Mouse (Mus musculus) forebrain, embryonic 12.5 days (tissue): ENCODE measurements at regions not wholly inside any gene's neighbourhood (a gene's known extent, or its start where the extent isn't known, plus 50 kb on each side); places are given as distances from the start of the nearest gene placed in this dataset.

Experiments used
- ATAC-seq: fragments of 200-750 bp; cut with Nextera tagmentation; 2 replicates; pipeline ENCODE4 v1.8.0; 2017; ENCODE audit warnings: moderate TSS enrichment; ENCODE audit not compliant: low FRiP score
- H3K27ac ChIP-seq: fragments of 300-500 bp; sonication (generic); 2 replicates; pipeline ENCODE4 v1.5.1; 2016; ENCODE audit warnings: mild to moderate bottlenecking
- H3K27me3 ChIP-seq: fragments of 300-500 bp; sonication (generic); 2 replicates; pipeline ENCODE4 v1.6.1; 2016; ENCODE audit warnings: mild to moderate bottlenecking
- H3K36me3 ChIP-seq: fragments of 300-500 bp; sonication (generic); replicated peaks from 2 replicates; pipeline ENCODE4 v1.6.1; 2016; ENCODE audit warnings: mild to moderate bottlenecking
- H3K4me1 ChIP-seq: fragments of 300-500 bp; sonication (generic); 2 replicates; pipeline ENCODE4 v1.6.1; 2016
- H3K4me2 ChIP-seq: fragments of 300-500 bp; sonication (generic); 2 replicates; pipeline ENCODE4 v1.6.1; 2016; ENCODE audit warnings: mild to moderate bottlenecking, moderate library complexity
- H3K4me3 ChIP-seq: fragments of 300-500 bp; sonication (generic); replicated peaks from 2 replicates; pipeline ENCODE4 v1.5.1; 2016; ENCODE audit warnings: mild to moderate bottlenecking
- H3K9ac ChIP-seq: fragments of 300-500 bp; sonication (generic); 2 replicates; pipeline ENCODE4 v1.6.1; 2016; ENCODE audit warnings: mild to moderate bottlenecking
- H3K9me3 ChIP-seq: fragments of 300-500 bp; sonication (generic); 2 replicates; pipeline ENCODE4 v1.6.1; 2016
- WGBS: fragments of 180-500 bp; shearing (Covaris S2); methylation state at CpG from one replicate; pipeline ENCODE4 v1.1.7; 2016; 5-methylcytosine and 5-hydroxymethylcytosine counted together

GRCm38 (mm10) chr9:23535872-23536271, 313.0 kb downstream of the Bmper start:
- H3K27ac ChIP-seq = no peak overlapping the region
- H3K36me3 ChIP-seq = no peaks in the 10 kb centered on the region
- no peaks in the 10 kb centered on the region for H3K4me1 ChIP-seq
- H3K9me3 ChIP-seq = no peaks in the 10 kb centered on the region
- H3K27me3 ChIP-seq = no peaks in the 10 kb centered on the region
- no peak overlapping the region for H3K4me3 ChIP-seq
- WGBS = 81% methylated on average over 2 of the region's 2 CpGs
- H3K9ac ChIP-seq = no peak overlapping the region
- H3K4me2 ChIP-seq = no peak overlapping the region
- no peak for ATAC-seq

- Histone ChIP-seq H3K4me1 (no peaks in the 10 kb centered on the region), H3K36me3 (no peaks in the 10 kb centered on the region), H3K4me2 (no peak overlapping the region), H3K27ac (no peak overlapping the region), H3K27me3 (no peaks in the 10 kb centered on the region), H3K4me3 (no peak overlapping the region), H3K9ac (no peak overlapping the region), H3K9me3 (no peaks in the 10 kb centered on the region)
- 74% methylated on average over 5 of the region's 5 CpGs for WGBS
- no peak for ATAC-seq
These were observed 315.2 kb downstream of the Bmper start for GRCm38 (mm10) chr9:23538051-23538450.

DNA sequence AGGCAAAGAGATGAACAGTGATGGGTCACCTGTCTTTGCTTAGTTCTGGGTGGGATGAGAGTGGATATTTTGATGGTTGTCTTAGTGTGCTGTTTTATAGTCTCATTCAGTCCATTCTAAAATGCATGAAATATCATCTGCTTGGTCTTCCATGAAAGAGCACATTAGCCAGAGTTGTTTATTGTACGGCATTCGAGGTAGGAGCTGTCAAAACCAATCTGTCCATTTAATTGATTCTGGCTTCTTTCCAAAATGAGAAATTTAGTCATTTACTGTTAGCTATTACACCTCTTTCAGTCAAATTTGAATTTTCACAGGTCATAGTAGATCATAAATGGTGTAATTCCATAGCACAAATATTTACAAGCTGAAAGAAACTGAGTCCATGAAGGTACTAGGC, 328.8 kb downstream of the Bmper start:
- Histone ChIP-seq H3K27me3 (no peaks in the 10 kb centered on the region), H3K27ac (no peak overlapping the region), H3K9me3 (no peaks in the 10 kb centered on the region), H3K4me1 (no peaks in the 10 kb centered on the region), H3K36me3 (no peaks in the 10 kb centered on the region), H3K4me2 (no peak overlapping the region), H3K4me3 (no peak overlapping the region), H3K9ac (no peak overlapping the region)
- ATAC-seq = no peak
- 77% methylated on average over 2 of the region's 2 CpGs for WGBS

DNA sequence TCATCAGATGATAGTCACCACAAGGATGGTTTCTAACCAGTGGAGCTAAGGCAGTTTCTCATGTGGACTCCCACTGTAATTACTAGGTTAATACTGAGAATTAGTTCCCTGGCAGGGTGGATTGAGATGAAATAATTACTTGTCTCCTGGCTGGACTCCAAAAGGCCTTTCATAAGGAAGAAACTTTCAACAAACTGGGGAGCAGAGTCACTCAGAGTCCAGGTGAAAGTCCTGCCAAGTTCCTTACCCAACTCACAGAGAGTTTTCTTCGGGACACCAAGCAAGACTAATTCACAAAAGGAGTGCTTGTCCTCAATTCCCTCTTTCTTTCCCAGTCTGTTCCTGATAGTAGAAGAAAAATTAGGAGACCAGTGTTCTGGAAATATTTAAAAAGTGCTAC, 330.9 kb downstream of the Bmper start:
- ATAC-seq = no peak
- Histone ChIP-seq H3K4me1 (no peaks in the 10 kb centered on the region), H3K27me3 (no peaks in the 10 kb centered on the region), H3K9ac (no peak overlapping the region), H3K4me3 (no peak overlapping the region), H3K27ac (no peak overlapping the region), H3K9me3 (no peaks in the 10 kb centered on the region), H3K4me2 (no peak overlapping the region), H3K36me3 (no peaks in the 10 kb centered on the region)
- WGBS = 76% methylated on average over 1 of the region's 1 CpGs

DNA sequence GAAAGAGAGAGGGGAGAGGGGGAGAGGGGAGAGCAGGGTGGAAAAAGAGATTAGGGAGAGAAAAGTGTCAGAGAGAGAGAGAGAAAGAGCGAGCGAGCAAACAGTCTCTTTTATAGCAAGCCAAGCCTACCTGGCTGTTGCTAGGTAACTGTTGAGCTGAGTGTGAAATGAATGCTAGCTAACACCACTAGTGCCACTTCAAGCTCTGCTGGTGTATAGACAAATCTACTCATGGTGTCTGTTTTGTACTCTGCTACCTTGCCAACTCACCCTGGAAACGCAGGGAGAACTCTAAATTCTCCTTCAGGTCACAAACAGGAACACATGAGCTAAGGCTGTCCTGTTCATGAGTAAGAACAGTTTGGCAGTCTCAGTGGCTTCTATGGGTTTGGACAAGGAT, 334.7 kb downstream of the Bmper start:
- H3K27ac ChIP-seq = no peak overlapping the region
- no peaks in the 10 kb centered on the region for H3K4me1 ChIP-seq
- no peak overlapping the region for H3K9ac ChIP-seq
- H3K4me2 ChIP-seq = no peak overlapping the region
- no peak for ATAC-seq
- no peak overlapping the region for H3K4me3 ChIP-seq
- H3K36me3 ChIP-seq = no peaks in the 10 kb centered on the region
- no peaks in the 10 kb centered on the region for H3K27me3 ChIP-seq
- WGBS = 77% methylated on average over 3 of the region's 3 CpGs
- no peaks in the 10 kb centered on the region for H3K9me3 ChIP-seq

DNA sequence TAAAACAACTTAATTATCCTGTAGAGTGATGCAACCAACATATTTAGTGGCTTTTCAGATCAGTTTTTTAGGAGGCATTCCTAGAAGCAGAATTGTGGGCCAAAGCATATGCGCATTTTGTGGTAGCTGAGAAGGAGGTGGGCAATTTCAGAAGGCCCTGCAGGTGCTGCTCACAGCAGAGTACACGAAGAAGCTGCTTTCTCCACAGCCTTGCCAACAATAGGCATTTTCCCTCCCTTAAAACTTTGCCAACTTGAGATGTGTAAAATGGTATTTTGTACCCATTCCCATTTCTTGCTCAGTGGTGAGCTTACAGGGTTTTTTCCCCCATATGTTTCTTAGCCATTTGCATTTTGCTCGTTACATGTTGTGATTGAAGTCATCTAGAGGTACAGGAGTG, 339.0 kb downstream of the Bmper start:
- H3K36me3 ChIP-seq = no peaks in the 10 kb centered on the region
- H3K4me3 ChIP-seq = no peak overlapping the region
- ATAC-seq = no peak
- WGBS = 67% methylated on average over 3 of the region's 3 CpGs
- no peak overlapping the region for H3K4me2 ChIP-seq
- no peaks in the 10 kb centered on the region for H3K9me3 ChIP-seq
- no peaks in the 10 kb centered on the region for H3K4me1 ChIP-seq
- no peaks in the 10 kb centered on the region for H3K27me3 ChIP-seq
- H3K9ac ChIP-seq = no peak overlapping the region
- H3K27ac ChIP-seq = no peak overlapping the region

DNA sequence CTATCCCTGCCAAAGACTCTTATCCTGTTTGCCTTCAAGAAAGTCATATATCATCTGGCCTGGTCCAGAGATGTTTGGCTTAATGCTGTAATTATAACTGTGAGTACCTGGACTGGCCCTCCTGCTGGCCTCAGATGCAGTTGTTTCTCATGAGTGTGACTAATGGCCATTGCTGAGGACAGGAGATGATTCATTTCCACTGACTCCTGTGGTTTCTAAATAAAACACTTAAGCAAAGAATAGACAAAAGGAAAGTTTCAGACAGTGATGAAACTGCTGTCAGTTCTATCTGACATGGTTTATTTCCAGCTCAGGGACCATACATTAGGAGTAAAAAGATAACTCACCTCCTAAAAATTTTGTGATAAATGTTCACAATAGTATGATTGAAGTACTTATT, 344.2 kb downstream of the Bmper start:
- Histone ChIP-seq H3K36me3 (no peaks in the 10 kb centered on the region), H3K9me3 (no peaks in the 10 kb centered on the region), H3K4me2 (no peak overlapping the region), H3K4me3 (no peak overlapping the region), H3K9ac (no peak overlapping the region), H3K27ac (no peak overlapping the region), H3K27me3 (no peaks in the 10 kb centered on the region), H3K4me1 (no peaks in the 10 kb centered on the region)
- no peak for ATAC-seq

DNA sequence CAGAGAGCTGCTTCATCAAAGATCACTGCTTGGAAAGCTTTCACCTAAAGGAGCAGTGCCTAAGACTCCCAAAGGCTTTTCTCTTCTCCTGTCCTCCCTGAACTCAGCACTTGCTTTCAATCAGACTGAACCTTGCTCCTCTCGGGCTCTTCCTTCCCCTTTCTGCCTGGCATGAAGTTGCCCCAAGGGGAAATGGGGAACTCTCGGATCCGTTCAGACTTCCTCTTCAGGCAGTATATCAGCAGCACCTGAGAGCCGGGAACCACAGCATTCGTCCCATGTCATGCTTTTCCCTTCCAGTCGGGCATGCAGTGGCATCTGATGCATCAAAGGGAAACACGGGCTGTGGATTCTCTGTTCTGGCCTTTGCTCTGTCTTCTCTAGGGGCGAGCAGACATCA, 347.3 kb downstream of the Bmper start:
- Histone ChIP-seq H3K4me1 (no peaks in the 10 kb centered on the region), H3K9me3 (no peaks in the 10 kb centered on the region), H3K4me2 (no peak overlapping the region), H3K9ac (no peak overlapping the region), H3K4me3 (no peak overlapping the region), H3K36me3 (no peaks in the 10 kb centered on the region), H3K27ac (no peak overlapping the region), H3K27me3 (no peaks in the 10 kb centered on the region)
- no peak for ATAC-seq
- WGBS = 79% methylated on average over 8 of the region's 8 CpGs

GRCm38 (mm10) chr9:23576314-23576713, 353.4 kb downstream of the Bmper start:
- H3K27me3 ChIP-seq = no peaks in the 10 kb centered on the region
- H3K9me3 ChIP-seq = no peaks in the 10 kb centered on the region
- no peak for ATAC-seq
- H3K9ac ChIP-seq = no peak overlapping the region
- H3K27ac ChIP-seq = no peak overlapping the region
- WGBS = 74% methylated on average over 2 of the region's 2 CpGs
- H3K36me3 ChIP-seq = no peaks in the 10 kb centered on the region
- H3K4me1 ChIP-seq = peaks cover 4% of the 10 kb centered on the region; the same call in 1 of the 2 replicates
- H3K4me3 ChIP-seq = no peak overlapping the region
- no peak overlapping the region for H3K4me2 ChIP-seq

GRCm38 (mm10) chr9:23580155-23580554, 357.3 kb downstream of the Bmper start:
- ATAC-seq = no peak
- 75% methylated on average over 6 of the region's 6 CpGs for WGBS
- Histone ChIP-seq H3K9me3 (no peaks in the 10 kb centered on the region), H3K4me1 (peaks cover 4% of the 10 kb centered on the region; the same call in 1 of the 2 replicates), H3K36me3 (no peaks in the 10 kb centered on the region), H3K27me3 (no peaks in the 10 kb centered on the region), H3K9ac (no peak overlapping the region), H3K4me3 (no peak overlapping the region), H3K4me2 (no peak overlapping the region), H3K27ac (no peak overlapping the region)

GRCm38 (mm10) chr9:23581039-23581606, 358.2 kb downstream of the Bmper start:
- H3K27ac ChIP-seq = no peak overlapping the region
- no peak overlapping the region for H3K4me2 ChIP-seq
- no peaks in the 10 kb centered on the region for H3K36me3 ChIP-seq
- no peak overlapping the region for H3K9ac ChIP-seq
- H3K4me1 ChIP-seq = peaks cover 4% of the 10 kb centered on the region; the same call in 1 of the 2 replicates
- no peak overlapping the region for H3K4me3 ChIP-seq
- no peaks in the 10 kb centered on the region for H3K9me3 ChIP-seq
- H3K27me3 ChIP-seq = no peaks in the 10 kb centered on the region
- whole genome bisulfite sequencing = 13% methylated on average over 6 of the region's 6 CpGs
- peak; percentile 79 for ATAC-seq

- Histone ChIP-seq H3K27me3 (no peaks in the 10 kb centered on the region), H3K36me3 (no peaks in the 10 kb centered on the region), H3K9ac (no peak overlapping the region), H3K27ac (no peak overlapping the region), H3K9me3 (no peaks in the 10 kb centered on the region), H3K4me1 (peaks cover 4% of the 10 kb centered on the region; the same call in 1 of the 2 replicates), H3K4me3 (no peak overlapping the region), H3K4me2 (no peak overlapping the region)
- no peak for ATAC-seq
These were observed 361.7 kb downstream of the Bmper start for GRCm38 (mm10) chr9:23584561-23584960.

DNA sequence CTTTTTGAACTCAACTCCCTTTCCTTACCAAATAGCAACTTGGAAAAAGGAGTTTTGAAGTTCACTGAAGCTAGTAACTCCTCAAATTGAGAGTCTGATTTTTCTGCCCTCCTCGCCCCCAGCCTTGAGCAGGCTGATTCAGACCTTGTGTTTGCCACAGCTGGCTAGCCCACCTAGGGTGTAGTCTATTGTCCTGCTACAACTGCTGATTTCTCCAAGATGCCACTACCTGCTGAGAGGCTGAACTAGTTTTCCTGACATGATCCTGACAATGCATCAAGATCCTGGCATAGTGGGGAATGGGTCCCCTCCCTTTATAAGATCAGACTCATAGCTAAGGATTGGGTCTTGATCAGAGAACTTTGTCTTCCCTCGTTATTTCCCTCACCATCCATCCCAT, 366.1 kb downstream of the Bmper start:
- 9% methylated on average over 2 of the region's 2 CpGs for WGBS
- ATAC-seq = no peak
- Histone ChIP-seq H3K27ac (no peak overlapping the region), H3K4me3 (no peak overlapping the region), H3K4me2 (no peak overlapping the region), H3K4me1 (no peaks in the 10 kb centered on the region), H3K27me3 (no peaks in the 10 kb centered on the region), H3K9ac (no peak overlapping the region), H3K9me3 (no peaks in the 10 kb centered on the region), H3K36me3 (no peaks in the 10 kb centered on the region)

DNA sequence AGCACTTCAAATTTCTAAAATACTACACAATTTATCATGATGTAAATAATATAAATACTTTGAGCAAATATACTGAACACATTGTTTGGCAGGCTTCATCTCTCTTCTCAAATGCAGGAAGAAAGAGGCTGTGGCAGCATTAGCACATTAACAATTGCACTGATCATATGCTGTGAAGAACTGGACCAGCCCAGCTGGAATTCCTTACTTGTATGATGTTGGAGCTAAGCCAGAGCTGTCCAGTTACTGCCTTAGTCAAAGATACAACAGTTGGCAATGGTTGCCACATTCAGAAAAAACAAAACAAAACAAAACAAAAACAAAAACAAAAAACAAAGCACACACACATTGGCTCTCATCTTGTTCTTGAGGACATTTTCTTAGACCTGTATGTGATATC, 369.0 kb downstream of the Bmper start:
- no peak for ATAC-seq

More for the DNA sequence above, 369.0 kb downstream of the Bmper start:
- H3K4me1 ChIP-seq = no peaks in the 10 kb centered on the region
- H3K4me2 ChIP-seq = no peak overlapping the region
- no peak overlapping the region for H3K4me3 ChIP-seq
- no peaks in the 10 kb centered on the region for H3K36me3 ChIP-seq
- H3K27ac ChIP-seq = no peak overlapping the region
- H3K9ac ChIP-seq = no peak overlapping the region
- H3K9me3 ChIP-seq = no peaks in the 10 kb centered on the region
- H3K27me3 ChIP-seq = no peaks in the 10 kb centered on the region
